Comparison of ENCODE assay signal across 26 mouse cellular contexts in the genomic region with DNA sequence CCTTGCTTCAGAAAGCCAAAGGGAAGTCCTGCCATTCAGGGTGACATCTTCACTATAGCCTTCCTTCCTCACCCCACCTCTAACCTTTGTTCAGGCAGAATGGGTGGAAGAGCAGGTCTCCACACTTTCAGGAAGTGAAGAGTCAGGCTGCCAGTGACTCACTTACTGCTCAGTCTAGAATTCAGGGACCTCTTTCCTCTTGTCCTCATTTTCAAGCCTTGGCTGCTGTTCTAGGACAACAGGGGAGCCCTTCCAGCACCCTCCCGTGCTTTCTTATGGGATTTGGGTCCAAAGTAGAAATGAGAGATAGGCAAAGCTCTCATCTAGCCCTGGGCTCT. TPM values are rescaled to one million over a fixed set of nuclear protein-coding genes. Genes with fewer than 3 reads are reported as not detected.
DNase-seq lines count a peak whose midpoint lies in the region; ATAC-seq and TF ChIP-seq lines count a peak whose summit lies in the region.
"Had no signal": no experiment of that assay in that cellular context is flagged by ENCODE, and none has a peak within 500 bp of the region (broad histone marks: within the 10 kb centered on the region; RNA-seq: fewer than 3 reads in every experiment).

No protein-coding gene starts in this region.

- no peak overlapping the region for H3ac ChIP-seq in myocyte (ENCODE audit: control insufficient read depth, insufficient read length)

- no peaks in the 10 kb centered on the region for H3K36me3 ChIP-seq in myocyte (ENCODE audit: control insufficient read depth, insufficient read depth)
- H3K36me3 ChIP-seq: limb, embryonic 12.5 days; liver, embryonic 15.5 days; neural tube, embryonic 15.5 days had no signal

- peak; percentile 30; the same call in 1 of the 2 replicates for ATAC-seq in granulocyte monocyte progenitor cell, adult 5-6 weeks (replicated peaks; ENCODE audit: poor library complexity, severe bottlenecking)
- ATAC-seq: activated CD4-positive, CD25-positive, alpha-beta regulatory T cell, adult 4 months; forebrain, embryonic 13.5 days had no signal

- peak overlapping the region; percentile 10 for H3K4me2 ChIP-seq in myocyte (ENCODE audit: low read depth)
- H3K4me2 ChIP-seq: forebrain, embryonic 13.5 days; heart, embryonic 11.5 days; hindbrain, embryonic 14.5 days; limb, embryonic 12.5 days; liver, embryonic 15.5 days; lung, embryonic 14.5 days; neural tube, embryonic 15.5 days had no signal

- H3K27me3 ChIP-seq in myocyte (ENCODE audit: control insufficient read depth, insufficient read depth, insufficient read length), result no peaks in the 10 kb centered on the region
- H3K27me3 ChIP-seq: forebrain, embryonic 13.5 days; limb, embryonic 12.5 days; liver, embryonic 15.5 days; neural tube, embryonic 15.5 days had no signal

- no peaks in the 10 kb centered on the region for H3K79me2 ChIP-seq in myocyte (ENCODE audit: control insufficient read depth, insufficient read depth)

- intact Hi-C loops in heart, postnatal 14 days (cut with DNase I), result no loop called here

- peak; percentile 84 for DNase-seq in heart, adult 11 months
- DNase-seq in heart, postnatal 14 days, result no peak
- peak; percentile 41 for DNase-seq in 3T3-L1 (ENCODE audit: low read depth, low spot score)
- no peak for DNase-seq in kidney, postnatal 36 days
- no peak for DNase-seq in kidney, adult 11 months
- DNase-seq: adrenal gland, adult 8-10 months; B cell, adult 2 months; cerebellum, adult 8-10 months; gastrocnemius, postnatal 36 days; kidney, adult 8-10 months; lung, embryonic 14.5 days; lung, postnatal 14 days; midbrain, embryonic 14.5 days; right cerebral cortex, postnatal 25 days; spleen, adult 18-20 months; thymus, adult 2 months; thymus, postnatal 36 days had no signal

- H3K4me3 ChIP-seq in myocyte, result no peak overlapping the region
- H3K4me3 ChIP-seq: forebrain, embryonic 13.5 days; limb, embryonic 12.5 days; liver, embryonic 15.5 days; neural tube, embryonic 15.5 days had no signal

- TF ChIP-seq POLR2A in myocyte (IDR thresholded peaks at IDR 0.05; ENCODE audit: insufficient read length, low read depth), result no peak

TF ChIP-seq in myocyte, 11 proteins besides CTCF, POLR2A, EP300 and RAD21:
- TF ChIP-seq POLR2AphosphoS2 (IDR thresholded peaks at IDR 0.05; ENCODE audit: insufficient read length, low read depth) (no peak), REST (IDR thresholded peaks at IDR 0.05; ENCODE audit: insufficient read depth, insufficient read length) (no peak), TCF12 (IDR thresholded peaks at IDR 0.05; ENCODE audit: insufficient read depth, poor library complexity, severe bottlenecking) (no peak), USF1 (IDR thresholded peaks at IDR 0.05; ENCODE audit: low read depth) (no peak), TCF3 (IDR thresholded peaks at IDR 0.05; ENCODE audit: insufficient read length, low read depth) (no peak), E2F4 (IDR thresholded peaks at IDR 0.05; ENCODE audit: insufficient read depth) (no peak), MYOG (IDR thresholded peaks at IDR 0.05; ENCODE audit: control insufficient read depth in 1 of 3, insufficient read depth in 1 of 3, insufficient read length in 2 of 3, low read depth in 2 of 3) (no peak), MAX (IDR thresholded peaks at IDR 0.05; ENCODE audit: low read depth) (no peak), SRF (IDR thresholded peaks at IDR 0.05; ENCODE audit: control insufficient read depth, insufficient read length, low read depth) (no peak), MYOD1 (IDR thresholded peaks at IDR 0.05; ENCODE audit: control insufficient read depth in 1 of 3, insufficient read length in 2 of 3, low read depth in 2 of 3) (no peak), CEBPB (IDR thresholded peaks at IDR 0.05; ENCODE audit: insufficient read depth, poor library complexity, severe bottlenecking) (no peak)

RNA-seq across cellular contexts. Expression of gene Rnf24, which starts 51.5 kb away (rescaled TPM):
- 1 to 10 TPM; 3.4 to 3.9 TPM for total RNA-seq in heart, postnatal 14 days (2021)
- total RNA-seq in granulocyte monocyte progenitor cell, adult 5-6 weeks (2014; fragmentation: Nextera tagmentation), result 2.8 and 8.2 TPM in 2 replicates
- 1.6 and 1.9 TPM in 2 replicates for total RNA-seq in granulocyte monocyte progenitor cell, adult 5-6 weeks (2017)
- polyA plus RNA-seq in myocyte (2012; fragmentation: generic; extraction: Trizol), result 3.0 TPM

Comparison
In these comparisons a context has a peak if more than half of its experiments do, and no peak if none do; other contexts are left out.
1. DNase-seq: peak in heart, adult 11 months (single experiment) and 3T3-L1 (single experiment); none in heart, postnatal 14 days (0 of 2), kidney, postnatal 36 days (0 of 2) and kidney, adult 11 months (single experiment).